Mouse (Mus musculus) erythroblast, adult 5-6 weeks (primary cell): Measurements from ENCODE around the gene 3830406C13Rik. TPM values are rescaled to one million over a fixed set of nuclear protein-coding genes. Genes with fewer than 3 reads are reported as not detected.
"Not testable (repeated sequence)": the region's sequence is repeated elsewhere in the genome, so short reads cannot be mapped to it uniquely, and the experiment has no call there.

ENCODE experiments used
- ATAC-seq: replicated peaks from 2 replicates; pipeline ENCODE4 v1.8.0; 2016; ENCODE audit warnings: moderate number of reproducible peaks, mild to moderate bottlenecking, moderate TSS enrichment, inconsistent platforms; ENCODE audit not compliant: poor library complexity, low FRiP score, severe bottlenecking
- total RNA-seq, 2 experiments: library from RNA; stranded (forward) in 1 of 2; stranded (reverse) in 1 of 2; fragments of 150-400 nt in 1 of 2; fragments of 200-764, 138-1000 nt in 1 of 2; gene quantifications; 2 replicates each; pipeline versions ENCODE4 v1.2.3 to v1.2.4; 2015 to 2017; ENCODE audit warnings: low replicate concordance in 2 of 2

Gene 3830406C13Rik
- total RNA-seq (2015; ENCODE audit: low replicate concordance) (11.9 and 34.0 TPM in 2 replicates), total RNA-seq (2017; ENCODE audit: low replicate concordance) (4.6 and 7.6 TPM in 2 replicates)

- peak; percentile 96 for ATAC-seq
These were observed at the start of gene 3830406C13Rik for GRCm38 (mm10) chr14:12284141-12284912. Gene 3830406C13Rik (plus strand): TSS chr14:12284173.

- no peak for ATAC-seq
These were observed 40.2 kb upstream of the 3830406C13Rik start for GRCm38 (mm10) chr14:12243726-12244125.

GRCm38 (mm10) chr14:12276031-12276430 is 7.9 kb upstream of the 3830406C13Rik start:
- ATAC-seq: no peak

GRCm38 (mm10) chr14:12283641-12284040 is 332 bp upstream of the 3830406C13Rik start, which contains the start of gene Gm49355:
Gene Gm49355 (plus strand): TSS chr14:12283976.
- ATAC-seq: no peak

GRCm38 (mm10) chr14:12289747-12290146 is 5.8 kb downstream of the 3830406C13Rik start:
- ATAC-seq: not testable (repeated sequence)

GRCm38 (mm10) chr14:12296391-12296790 is 12.4 kb downstream of the 3830406C13Rik start:
- no peak for ATAC-seq

GRCm38 (mm10) chr14:12299171-12299570 is 15.2 kb downstream of the 3830406C13Rik start:
- no peak for ATAC-seq

GRCm38 (mm10) chr14:12299654-12300053 is 15.7 kb downstream of the 3830406C13Rik start:
- ATAC-seq: no peak

- no peak for ATAC-seq
These were observed 16.3 kb downstream of the 3830406C13Rik start for GRCm38 (mm10) chr14:12300275-12300674.

- ATAC-seq: no peak
These were observed 16.7 kb downstream of the 3830406C13Rik start for GRCm38 (mm10) chr14:12300677-12301076.

GRCm38 (mm10) chr14:12303106-12303505 is 19.1 kb downstream of the 3830406C13Rik start:
- ATAC-seq: no peak

- ATAC-seq: no peak
These were observed 49.6 kb downstream of the 3830406C13Rik start for GRCm38 (mm10) chr14:12333622-12334021.

GRCm38 (mm10) chr14:12334925-12335324 is 51.0 kb downstream of the 3830406C13Rik start:
- no peak for ATAC-seq

- ATAC-seq: no peak
These were observed 53.5 kb downstream of the 3830406C13Rik start for GRCm38 (mm10) chr14:12337421-12337997.

- ATAC-seq: no peak
These were observed 54.2 kb downstream of the 3830406C13Rik start for GRCm38 (mm10) chr14:12337998-12338809.

- ATAC-seq: no peak
These were observed 55.0 kb downstream of the 3830406C13Rik start for GRCm38 (mm10) chr14:12338811-12339565.

- ATAC-seq: no peak
These were observed 56.5 kb downstream of the 3830406C13Rik start for GRCm38 (mm10) chr14:12340238-12341074.

GRCm38 (mm10) chr14:12341075-12341788 is 57.3 kb downstream of the 3830406C13Rik start:
- ATAC-seq: no peak
